Mouse (Mus musculus) 416B (cell line): ENCODE measurements around the gene Plxdc1.

Experiments used
- DNase-seq: peaks from one replicate; pipeline ENCODE4 v3.0.0; 2011; ENCODE audit warnings: low read depth

Plxdc1 gene

DNA sequence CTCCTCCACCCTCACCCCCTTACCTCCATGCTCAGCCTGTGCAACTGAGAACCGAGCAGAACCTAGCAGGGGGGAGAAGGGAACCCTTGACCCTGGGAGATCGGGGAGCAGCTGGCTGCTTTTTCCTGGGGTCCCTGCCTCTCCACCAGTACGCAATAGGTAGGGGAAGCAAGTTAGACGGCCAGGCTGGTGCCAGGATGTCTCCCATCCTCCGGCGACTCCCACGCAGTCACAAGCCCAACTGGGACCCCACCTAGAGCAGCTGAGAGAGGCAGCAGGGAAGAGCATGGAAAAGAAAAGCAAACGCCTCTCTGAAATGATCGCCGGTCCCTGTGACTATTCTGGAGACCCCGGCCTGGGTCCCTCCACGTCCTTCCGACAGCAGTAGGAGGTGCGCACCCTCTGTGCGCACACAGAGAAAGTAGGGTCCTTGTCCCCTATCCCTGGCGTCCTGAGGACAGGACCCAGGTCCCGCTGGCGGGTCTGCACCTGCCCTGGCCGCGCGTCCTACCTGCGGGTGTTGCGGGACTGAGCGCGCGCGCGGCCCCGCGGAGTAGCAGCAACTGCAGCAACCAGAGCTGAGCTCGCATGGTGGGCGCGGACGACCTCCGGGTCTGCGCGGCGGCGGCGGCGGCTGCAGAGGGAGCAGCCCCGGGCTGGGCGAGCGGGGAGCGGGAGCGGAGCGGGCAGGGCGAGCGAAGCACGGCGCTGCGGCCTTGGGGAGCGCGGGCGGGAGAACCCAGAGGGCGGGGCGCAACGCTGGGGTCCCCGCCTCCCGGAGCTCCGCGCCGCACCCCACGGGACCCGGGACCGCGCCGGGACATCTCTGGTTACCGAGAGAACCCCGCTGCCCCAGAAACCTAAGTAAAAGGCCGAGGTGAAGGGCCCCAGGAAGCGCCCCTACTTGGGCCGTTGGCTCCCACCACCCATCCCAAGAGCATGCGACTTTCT, at the start of gene Plxdc1:
Gene Plxdc1, minus strand, starts transcription at position 718 of the 951 bp plus-strand sequence.
- no peak for DNase-seq

DNA sequence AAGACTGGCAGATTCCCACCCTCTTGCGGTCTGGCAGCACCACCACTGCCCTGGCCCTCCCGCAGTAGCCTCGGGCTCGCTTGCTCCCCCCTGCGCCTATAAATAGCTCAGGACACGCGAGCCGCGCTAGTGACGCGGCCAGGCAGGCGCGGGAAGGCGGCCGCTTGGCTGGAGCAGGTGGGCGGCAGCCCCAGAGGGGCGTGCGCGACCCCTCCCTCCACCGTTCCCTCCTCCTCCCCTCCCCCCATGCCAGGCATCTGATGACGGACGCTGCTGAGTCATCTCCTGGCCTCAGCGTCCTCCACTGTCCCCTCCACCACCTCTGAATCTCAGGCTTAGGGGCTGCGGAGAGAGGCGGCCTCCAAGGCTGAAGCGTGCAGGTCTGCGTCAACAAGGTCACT, 49.7 kb upstream of the Plxdc1 start:
- DNase-seq, result peak; percentile 39

DNA sequence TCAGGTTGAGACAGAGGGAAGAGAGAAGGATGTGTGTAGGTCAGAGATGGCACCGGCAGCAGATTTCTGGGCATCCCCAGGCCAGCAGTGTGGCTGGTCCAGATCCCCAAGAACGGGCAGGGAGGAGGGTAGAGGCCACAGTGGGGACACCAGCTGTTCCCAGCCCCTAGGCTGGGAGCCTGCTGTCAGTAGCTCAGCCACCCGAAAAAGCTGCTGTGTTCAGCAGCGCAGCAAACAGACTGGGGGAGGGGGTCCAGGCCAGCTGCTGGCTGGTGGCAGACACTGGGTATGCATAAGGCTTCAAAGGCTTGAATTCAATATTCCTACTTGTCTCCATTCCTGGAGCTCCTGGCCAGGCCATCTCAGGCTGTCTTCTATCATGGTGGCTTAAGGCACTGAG, 48.6 kb upstream of the Plxdc1 start:
- DNase-seq, result no peak

DNA sequence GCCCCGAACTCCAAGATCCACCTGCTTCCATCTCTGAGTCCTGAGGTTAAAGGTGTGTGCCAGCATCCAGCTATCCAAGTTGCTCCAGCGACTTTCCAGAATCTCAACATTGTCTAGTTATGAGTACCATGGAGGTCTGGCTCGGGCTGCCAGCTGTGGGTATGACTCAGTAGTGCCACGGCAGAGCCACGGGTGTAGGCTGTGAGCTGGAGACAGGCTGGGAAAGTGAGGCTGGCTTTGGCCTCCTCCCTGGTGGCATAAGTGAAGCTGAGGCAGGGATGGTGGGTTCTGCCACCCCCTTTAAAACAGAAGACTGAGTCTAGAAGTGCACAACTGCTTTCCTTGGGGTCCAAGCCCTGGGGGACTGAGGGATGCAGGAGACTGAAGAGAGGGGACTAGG, 47.8 kb upstream of the Plxdc1 start:
- no peak for DNase-seq

DNA sequence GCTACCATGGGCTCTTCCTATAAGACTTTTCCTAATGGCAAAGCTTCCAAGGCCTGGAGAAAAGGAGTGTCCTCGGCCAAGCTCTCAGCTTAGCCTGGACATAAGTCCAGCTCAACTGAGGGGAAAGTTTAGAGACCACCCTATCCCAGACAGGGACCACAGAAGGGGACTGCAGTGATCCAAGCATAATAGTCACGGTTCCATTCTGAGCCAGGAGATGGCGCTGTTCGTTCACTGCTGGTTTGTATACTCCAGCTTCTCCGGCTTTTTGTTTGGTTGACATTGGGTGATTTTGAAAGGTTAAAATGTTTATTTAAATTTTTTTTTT, 45.2 kb upstream of the Plxdc1 start:
- peak; percentile 80 for DNase-seq

DNA sequence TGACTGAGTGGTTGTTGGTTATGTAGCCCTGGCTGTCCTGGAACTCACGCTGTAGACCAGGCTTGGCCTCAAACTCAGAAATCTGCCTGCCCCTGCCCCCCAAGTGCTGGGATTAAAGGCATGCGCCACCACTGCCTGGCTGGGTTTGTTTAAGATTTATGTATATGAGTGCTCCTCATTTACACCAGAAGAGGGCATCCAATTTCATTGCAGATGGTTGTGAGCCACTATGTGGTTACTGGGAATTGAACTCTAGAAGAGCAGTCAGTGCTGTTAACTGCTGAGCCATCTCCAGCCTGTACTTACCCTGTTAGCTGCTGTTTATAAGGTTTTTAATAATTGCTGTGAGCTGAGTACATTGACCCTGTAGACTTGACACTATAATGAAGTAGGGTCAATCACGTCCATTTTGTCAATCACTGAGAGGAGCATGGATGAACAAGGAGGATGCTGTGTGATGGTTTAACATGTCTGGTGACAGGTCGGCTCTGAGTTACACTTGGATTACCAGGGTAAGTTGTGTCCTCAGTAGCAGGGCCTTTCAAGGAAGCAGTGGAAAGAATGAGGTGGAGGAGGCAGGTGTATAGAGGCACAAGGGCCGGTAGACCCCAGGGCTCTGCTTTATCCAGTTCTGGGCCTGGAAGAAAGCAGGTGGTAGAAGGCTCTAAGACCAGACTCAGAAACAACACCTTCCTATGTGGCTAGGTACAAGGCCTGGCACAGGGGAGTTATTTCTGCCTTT, 44.6 kb upstream of the Plxdc1 start:
- peak; percentile 67 for DNase-seq

DNA sequence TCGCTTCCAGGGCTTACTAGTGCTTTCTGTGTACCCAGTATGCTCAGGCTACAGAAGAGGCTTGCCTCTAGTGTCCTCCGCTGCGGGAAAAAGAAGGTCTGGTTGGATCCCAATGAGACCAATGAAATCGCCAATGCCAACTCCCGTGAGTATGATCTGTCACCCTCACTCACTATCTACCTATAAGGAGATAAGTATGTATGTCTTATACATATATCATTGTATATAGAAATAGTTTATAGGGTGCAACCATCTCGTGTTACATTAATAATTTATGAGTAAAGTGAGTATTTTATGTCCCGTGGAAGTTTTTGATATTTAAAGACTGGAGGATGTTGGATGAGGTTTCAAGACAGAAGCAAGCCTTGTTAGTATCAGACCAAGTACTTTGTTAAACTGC, 41.5 kb upstream of the Plxdc1 start:
- no peak for DNase-seq

DNA sequence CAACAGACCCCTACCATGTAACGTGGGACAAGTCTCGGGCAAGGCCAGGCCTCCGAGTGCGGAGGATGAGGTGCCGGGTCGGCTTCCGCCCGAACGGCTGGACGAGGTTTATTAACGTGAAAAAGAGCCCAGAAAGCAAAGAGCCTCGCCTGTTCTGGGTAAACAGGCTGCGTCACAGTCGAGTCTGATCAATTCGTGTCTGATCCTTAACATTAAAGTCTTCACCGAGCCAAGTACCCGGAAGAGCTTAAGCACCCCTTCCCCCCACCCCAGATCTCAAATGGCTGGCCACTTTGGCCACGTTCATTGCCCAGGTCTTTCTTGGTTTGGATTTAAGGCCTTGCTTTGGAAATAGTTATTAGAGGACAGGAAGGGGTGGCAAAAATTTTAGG, 41.0 kb upstream of the Plxdc1 start:
- DNase-seq, result peak; percentile 60

DNA sequence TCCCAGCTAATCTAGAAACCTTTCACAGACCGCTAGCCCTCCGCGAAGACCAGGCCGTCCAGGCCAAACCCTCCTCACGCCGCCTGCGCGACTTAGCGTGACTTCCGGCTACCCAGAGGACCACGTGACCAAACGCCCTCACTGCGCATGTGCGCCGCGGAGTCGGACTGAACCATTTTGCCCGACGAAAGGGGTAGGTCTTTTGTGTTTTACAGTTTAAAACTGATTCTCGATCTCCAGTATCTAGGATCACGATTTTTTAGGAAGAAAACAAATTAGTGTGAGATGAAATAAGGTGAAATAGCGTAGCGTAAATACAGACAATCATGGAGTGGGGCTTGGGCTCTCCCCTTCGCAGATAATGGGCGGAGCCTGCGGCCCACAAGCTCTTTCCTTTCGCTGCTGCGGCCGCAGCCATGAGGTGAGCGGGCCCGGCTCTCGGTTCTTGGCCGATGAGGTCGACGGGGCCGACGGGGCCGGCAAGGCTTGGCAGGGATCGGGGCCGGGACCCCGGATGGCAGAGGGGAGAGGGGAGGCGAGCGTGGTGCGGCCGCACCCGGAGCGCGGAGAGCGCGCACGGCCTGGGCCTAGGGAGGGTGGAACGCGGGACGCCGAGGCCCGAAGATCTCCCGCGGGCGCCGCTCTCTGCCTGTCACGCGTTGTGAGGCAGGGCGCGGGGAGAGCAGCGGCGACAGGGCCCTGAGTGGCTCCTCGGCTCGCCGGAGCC, 40.5 kb upstream of the Plxdc1 start, which contains the start of gene Rpl19:
Gene Rpl19, plus strand, starts transcription at position 141 of the 727 bp plus-strand sequence.
- DNase-seq, result peak; percentile 93

DNA sequence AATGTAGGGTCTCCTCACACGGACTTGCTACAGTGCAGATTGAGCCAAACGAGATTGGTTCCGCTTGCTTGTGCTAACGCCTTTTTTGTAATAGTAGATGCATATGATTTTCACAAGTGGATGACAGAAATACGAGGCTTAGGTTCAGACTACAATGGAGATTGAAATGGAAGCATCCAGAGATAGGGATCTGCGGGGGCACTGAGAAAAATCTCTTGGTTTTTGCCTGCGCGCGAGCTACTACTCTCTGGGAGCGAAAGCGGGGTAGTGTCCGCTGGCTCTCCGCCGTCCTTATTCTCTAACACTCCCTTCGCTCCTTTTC, 40.0 kb upstream of the Plxdc1 start:
- DNase-seq, result no peak

DNA sequence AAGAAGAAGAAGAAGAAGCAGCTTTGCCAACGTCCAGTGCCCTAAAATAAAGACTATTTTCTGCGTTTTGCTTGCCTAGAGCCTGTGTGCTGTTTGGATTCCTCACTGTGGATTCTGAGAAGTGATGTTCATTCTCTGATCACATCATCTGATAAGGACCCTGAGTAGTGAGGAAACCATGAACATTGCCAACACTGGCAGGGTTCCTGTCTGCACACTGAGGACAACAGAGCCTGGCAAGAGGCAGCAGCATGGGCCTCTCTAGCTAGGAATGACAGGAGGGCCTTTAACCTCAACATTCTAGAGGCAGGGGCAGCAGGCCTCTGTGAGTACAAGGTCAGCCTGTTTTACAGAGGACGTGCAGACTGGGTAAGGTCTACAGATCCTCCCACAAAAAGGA, 38.3 kb upstream of the Plxdc1 start:
- DNase-seq, result no peak

DNA sequence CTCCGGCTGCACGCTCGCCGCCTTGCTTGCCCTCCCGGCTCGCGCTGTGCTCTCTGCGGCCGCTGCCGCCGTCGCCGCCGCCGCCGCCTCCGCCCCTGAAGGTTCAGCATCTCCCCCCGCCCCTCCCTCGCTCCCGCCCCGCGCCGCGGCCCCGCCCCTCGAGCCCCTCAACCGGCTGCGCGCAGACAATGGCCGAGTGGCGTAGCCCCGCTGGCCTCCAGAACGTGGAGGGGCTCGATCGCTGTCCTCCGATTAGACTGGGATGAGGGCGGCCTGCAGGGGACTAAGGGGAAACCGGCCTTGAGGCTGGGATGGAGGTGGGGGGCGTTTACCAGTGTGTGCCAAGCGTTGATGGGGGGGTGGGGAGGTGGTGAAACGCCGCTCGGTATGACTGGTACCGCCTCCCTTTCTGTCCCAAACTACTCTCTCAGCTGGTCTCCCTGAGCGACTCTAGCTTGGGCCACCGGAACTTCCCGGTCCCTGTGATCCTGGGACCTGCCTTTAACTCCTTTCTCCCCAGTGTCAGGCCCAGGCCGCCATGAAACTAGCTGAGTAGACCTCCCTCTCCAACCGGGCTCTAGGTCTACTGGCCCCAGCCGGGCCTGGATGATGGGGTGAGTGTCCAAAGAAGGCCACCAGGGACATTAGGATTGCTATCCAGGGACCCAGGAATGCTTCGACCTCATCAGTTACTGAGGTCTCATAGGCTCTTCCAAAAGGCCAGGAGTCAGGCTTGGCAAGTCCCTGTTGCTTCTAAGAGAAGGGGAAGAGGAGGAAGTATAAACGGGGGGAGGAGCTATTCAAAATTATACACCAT, 36.5 kb upstream of the Plxdc1 start, which contains the start of gene Cacnb1:
Gene Cacnb1, minus strand, starts transcription at position 480 of the 817 bp plus-strand sequence.
- DNase-seq, result no peak

DNA sequence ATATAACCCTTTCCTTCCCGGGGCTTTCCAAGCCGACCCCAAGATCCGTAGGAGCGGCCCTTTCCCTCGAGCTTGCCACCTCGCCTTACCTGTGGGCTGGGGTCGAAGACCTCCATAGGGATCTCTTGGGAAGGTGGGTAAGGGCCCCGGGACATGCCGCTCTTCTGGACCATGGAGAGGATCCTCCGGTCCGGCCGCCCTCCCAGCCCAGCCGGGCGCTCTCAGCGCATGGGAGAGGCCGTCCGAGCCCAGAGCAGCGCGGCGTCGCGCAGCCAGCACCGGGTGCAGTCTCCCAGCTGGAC, 36.0 kb upstream of the Plxdc1 start:
- no peak for DNase-seq

DNA sequence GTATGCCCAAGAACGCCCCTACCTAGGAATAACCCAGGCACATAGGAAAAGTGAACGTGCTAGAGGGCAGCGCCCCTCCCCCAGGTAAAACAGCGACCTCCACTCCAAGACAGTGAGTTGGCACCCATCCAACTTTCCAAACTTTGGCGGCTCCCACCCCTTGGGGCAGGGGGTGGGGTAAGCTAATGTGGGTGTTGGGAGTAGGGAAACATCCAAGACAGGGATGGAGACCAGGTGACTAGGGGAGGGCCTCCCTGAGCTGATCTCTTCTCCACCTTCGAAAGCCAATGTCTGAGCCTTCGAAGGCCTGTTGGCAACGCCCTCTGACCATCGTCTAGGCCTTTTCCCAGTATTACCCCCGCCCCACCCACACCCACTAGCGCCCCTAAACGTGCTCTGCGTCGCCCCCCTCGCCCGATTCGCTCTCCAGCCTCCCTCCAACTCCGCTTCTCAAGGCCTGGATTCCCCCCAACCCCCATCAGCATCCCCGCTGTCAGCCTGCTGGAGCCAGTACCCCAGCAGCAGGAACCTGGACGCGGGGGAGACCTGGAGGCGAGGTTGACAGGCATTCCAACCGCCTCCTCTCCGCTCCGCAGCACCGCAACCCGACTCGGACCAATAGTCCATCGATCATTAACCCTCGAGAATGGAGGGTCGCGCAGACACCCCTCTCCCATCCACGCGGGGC, 35.5 kb upstream of the Plxdc1 start:
- DNase-seq, result no peak

DNA sequence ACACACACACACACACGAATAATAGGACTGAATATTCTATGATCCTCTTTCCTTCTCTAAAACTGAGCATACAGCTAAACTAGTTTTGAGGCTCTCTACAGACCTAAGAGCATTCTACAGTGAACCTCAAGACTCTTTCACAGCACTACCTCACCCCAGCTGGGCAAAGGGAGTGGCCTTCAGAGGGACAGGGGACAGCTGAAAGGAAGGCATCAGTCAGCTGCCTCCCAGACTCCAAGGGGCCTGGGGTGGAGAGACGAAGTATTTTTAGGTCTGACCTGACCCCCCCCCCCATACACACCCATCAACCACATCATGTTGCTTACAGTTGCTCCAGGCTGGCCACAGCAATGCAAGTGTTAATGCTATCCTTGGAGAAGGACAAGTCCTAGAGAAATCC, 34.9 kb upstream of the Plxdc1 start:
- no peak for DNase-seq

DNA sequence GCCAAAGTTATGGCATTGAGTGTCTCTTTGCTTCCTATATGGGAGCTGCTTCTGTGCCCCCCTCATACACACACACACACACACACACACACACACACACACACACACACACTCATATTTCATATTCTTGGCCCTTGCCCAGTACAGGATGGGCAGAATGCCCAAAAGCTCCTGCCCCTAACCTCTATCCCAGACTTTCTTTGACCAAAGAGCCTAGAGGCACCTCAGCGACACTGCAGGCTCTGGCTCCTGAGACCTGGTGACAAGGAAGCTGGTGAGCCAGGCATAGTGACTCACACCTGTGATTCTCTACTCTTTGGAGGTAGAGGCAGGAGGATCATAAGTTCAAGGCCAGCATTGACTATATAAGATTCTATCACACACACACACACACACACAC, 34.5 kb upstream of the Plxdc1 start:
- DNase-seq, result peak; percentile 44

DNA sequence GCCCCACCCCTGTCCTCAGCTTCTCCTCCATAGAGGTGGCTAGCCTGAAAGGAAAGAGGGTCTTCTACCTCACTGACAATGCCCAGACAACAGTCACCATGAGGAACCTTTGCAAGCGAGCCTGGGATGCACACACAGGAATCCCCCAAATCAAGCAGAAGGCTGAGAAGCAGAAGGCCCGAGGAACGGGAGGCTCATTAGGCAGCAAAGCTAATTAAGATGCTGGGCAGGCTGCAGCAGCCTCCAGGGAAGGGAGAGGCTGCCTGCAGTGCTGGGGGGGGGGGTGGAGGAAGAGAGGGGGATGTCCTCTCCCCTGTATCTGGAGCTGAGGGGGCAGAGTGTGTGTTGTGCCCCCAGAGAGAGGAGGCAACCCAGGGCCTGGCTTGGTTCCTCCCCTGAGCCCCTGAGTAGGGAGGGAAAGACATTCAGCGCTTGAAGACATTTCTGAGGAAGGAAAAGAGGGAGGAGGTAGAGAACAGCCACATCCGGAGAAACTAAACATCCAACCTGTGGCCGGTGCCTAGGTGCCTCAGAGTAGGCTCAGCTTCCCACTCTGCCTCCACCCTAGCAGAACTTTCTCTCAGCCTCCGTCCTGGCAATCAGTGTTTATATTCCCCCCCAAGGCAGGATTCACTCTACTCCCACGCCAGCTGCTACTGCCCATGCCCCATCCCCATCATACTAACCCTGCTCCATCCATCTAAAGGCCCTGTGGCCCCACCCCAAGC, 33.8 kb upstream of the Plxdc1 start:
- DNase-seq, result no peak

DNA sequence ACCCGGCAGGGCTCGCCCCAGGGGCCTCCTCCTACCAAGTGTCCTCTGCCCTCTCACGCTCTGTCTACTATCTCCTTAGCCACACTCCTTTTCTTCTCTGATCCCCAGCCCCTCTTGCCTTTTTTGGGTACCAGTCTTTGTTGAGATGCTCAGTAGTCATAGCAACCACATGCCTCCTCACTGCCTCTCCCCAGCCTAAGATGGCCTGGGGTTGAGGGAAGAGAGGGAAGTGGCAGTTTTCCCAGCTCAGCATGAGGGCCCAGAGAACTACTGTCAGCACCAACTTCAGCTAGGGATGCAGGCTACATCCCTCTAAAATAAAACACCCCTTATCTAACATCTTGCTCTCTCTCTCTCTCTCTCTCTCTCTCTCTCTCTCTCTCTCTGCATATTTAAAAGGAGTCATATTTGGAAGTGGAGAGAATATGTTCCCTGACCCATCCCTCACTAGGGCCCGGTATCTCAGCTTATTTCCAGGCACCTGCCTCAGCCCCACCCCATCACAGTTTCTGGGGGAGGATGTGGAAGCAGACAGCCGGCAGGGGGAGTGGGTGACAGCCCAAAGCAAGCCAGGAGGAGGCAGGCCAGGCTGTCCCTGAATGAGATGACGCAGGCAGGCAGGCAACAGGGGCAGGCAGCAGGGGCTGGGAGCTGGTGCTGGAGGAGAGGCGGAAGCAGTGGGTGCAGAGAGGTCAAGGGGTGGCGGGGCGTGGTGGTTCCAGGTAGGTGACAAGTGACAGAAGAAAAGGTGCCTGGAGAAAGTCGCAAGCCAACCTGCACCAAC, 32.8 kb upstream of the Plxdc1 start:
- peak; percentile 43 for DNase-seq

DNA sequence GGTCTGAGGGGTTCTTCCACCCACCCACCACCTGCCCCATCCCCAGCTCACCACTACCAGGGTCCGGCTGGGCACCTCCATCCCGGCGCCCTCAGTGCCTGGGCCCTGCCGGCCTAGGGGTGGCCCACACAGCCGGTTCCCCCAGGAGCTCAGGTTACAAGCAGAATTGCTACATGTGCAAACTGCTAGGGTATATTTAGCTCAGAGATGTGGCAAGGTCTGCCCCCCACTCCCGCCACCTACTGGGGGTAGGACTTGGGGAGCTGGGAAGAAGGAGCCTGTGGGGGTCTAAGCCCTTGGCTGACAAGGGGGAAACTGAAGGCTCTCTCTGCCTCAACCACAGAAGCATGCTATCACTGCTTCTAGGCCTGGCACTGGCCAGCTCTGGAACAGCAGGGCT, 32.0 kb upstream of the Plxdc1 start:
- peak; percentile 54 for DNase-seq

DNA sequence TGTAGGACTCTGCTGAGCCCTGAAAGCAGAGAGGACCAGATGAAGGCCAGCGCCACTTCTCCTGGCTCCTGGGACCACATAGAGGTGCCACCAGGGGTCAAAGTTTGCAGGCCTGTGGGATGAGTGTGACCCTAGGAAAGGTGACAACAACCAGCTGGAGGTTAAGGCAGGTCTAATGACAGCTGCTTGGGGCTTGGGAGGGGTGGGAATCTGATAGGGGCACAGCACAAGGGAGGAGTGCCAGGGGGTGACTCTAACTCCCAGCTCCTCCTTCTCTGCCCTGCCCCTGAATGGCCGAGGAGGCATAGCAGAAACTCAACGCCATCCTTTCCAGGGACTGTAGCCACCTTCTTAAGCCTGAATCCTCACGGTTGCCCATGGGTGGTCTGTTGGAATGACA, 30.6 kb upstream of the Plxdc1 start:
- no peak for DNase-seq
